Mouse (Mus musculus): ENCODE measurements around the gene Pola1. TPM values are rescaled to one million over a fixed set of nuclear protein-coding genes. Genes with fewer than 3 reads are reported as not detected.
A peak's percentile ranks its signal among the peaks of the same experiment; 100 is the strongest.

Gene Pola1
- 9.0 and 11.0 TPM in 2 replicates for polyA plus RNA-seq (2015; fragmentation: Nextera tagmentation; extraction: Ambion mirVana)

DNA sequence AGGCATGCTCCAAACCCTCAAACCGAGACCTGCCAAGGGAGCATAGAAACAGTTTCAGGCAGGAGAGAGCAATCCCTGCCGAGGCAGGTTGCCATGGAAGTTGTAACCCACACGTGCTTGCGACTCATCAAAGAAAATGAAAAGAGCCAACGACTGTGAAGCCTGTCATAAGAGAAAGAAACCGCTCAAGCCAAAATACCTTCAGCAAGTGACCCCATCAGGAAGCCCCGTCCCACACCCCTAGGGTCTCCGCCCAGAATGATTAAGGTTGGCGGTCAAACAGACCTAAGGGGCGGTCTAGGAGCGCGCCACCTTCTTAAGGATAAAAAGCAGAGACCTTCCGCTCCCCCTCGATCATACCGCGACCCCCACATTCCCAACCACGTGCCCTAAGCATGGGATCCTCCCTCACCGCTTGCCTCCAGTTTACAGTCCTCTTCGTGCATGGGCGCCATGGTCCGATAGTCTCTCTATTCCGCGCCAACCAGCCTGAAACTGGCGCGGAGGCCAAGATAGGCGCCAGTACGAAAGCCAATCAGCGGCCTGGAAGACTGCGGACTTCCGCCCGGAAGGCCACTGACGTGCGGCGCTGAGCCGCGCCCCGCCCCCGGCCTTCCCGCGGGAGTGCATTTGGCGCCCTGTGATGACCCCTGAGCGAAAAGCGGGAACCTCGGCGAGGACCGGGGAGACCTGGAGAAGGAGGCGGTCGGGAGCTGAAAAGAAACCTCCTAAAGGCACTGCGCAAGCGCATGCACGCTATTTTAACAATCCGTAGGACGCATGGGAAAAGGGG, at the start of gene Pola1:
Pola1 (minus strand) TSS at position 499 of the 793 bp plus-strand sequence.
- Histone ChIP-seq H3K9ac (peak within 1 kb of the TSS; percentile 56), H3K4me2 (peak within 1 kb of the TSS; percentile 65), H3K27me3 (no peaks in the 10 kb centered on the region), H3K4me3 (peak within 1 kb of the TSS; percentile 66), H3K27ac (peak within 1 kb of the TSS; percentile 67), H3K9me3 (replicated peaks) (no peaks in the 10 kb centered on the region), H3K4me1 (replicated peaks) (no peaks in the 10 kb centered on the region), H3K36me3 (no peaks in the 10 kb centered on the region)
- 16% methylated on average over 53 of the region's 53 CpGs for WGBS
- ATAC-seq (replicated peaks; ENCODE audit: insufficient number of reproducible peaks, insufficient read depth, low FRiP score, low read depth): peak; percentile 97

- no peaks in the 10 kb centered on the region for H3K36me3 ChIP-seq
- no peak overlapping the region for H3K4me3 ChIP-seq
- H3K27ac ChIP-seq: no peak overlapping the region
- peaks cover 3% of the 10 kb centered on the region; the same call in 1 of the 2 replicates for H3K4me1 ChIP-seq (replicated peaks)
- H3K27me3 ChIP-seq: no peaks in the 10 kb centered on the region
- ATAC-seq (replicated peaks; ENCODE audit: insufficient number of reproducible peaks, insufficient read depth, low FRiP score, low read depth): no peak
- H3K9ac ChIP-seq: no peak overlapping the region
- 72% methylated on average over 2 of the region's 2 CpGs for WGBS
- H3K4me2 ChIP-seq: peak overlapping the region; percentile 71; the same call in 1 of the 2 replicates
- no peaks in the 10 kb centered on the region for H3K9me3 ChIP-seq (replicated peaks)
These were observed 44.3 kb upstream of the Pola1 start for GRCm38 (mm10) chrX:93676228-93676627.

DNA sequence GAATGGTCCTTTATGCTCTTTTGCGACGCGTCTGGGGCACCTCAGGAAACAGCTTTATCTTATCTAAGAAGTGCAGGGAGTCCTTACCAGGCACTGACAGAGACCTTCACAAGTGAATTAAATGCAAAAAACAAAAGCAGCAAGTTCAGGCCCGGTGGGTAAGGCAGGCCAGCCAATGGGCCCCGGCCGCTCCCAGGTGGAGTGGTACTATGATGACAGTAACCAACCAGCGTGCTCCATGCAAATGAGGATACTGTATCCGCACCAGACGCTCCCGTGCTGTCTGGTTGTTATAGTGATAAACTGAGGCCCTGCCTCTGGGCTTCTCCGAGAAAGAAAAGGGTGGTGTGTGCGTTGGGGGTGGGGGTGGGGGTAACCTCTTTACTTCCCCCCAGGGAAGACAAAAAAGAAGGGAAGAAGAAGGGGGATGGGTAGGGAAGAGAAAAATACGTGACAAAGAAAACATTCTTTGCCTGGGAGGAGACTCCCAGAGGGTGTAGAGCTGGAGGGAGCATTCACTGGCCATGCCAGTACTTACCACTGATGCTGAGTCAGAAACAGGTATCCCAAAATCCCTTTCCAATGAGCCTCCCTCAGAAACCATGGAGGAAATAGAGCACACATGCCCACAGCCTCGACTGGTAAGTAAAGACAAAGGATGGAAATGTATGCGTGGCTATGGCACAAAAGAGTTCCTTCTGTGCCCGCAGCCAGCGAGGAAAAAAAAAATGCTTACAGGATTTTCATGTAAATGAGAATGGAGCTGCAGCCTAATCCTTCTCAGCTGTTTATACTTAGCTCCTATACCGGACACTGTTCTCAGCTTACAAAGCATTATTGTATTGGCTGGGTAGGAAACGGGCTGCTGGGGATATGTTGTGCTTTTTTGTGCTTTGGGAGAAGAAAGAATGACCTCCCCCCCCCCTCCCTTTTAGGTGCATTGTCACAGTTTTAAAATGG, 43.2 kb upstream of the Pola1 start:
- WGBS: 9% methylated on average over 19 of the region's 19 CpGs

DNA sequence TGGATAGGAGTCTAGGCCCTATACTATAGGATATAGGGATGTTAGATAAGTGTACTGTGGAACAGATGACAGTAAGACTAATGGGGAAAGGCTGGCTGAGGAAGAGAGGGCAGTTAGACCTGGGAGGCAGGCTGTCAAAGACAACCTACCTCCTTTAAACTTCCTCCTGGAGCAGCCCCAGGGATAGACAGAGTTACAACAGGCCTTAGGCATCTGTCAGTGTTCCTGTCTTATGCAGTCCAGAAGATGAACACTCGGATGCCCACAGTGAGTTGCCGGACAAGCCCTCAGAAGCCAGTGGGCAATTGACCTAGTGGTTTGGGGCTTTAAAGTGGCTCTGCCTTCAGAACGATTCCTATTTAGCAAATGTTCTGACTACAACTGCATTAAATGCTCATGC, 42.5 kb upstream of the Pola1 start:
- peaks cover 3% of the 10 kb centered on the region; the same call in 1 of the 2 replicates for H3K4me1 ChIP-seq (replicated peaks)
- 19% methylated on average over 3 of the region's 3 CpGs for WGBS
- ATAC-seq (replicated peaks; ENCODE audit: insufficient number of reproducible peaks, insufficient read depth, low FRiP score, low read depth): no peak
- no peak overlapping the region for H3K27ac ChIP-seq
- H3K4me2 ChIP-seq: peak overlapping the region; percentile 71
- peak overlapping the region; percentile 43 for H3K4me3 ChIP-seq
- H3K9ac ChIP-seq: no peak overlapping the region
- no peaks in the 10 kb centered on the region for H3K27me3 ChIP-seq
- H3K9me3 ChIP-seq (replicated peaks): no peaks in the 10 kb centered on the region
- H3K36me3 ChIP-seq: no peaks in the 10 kb centered on the region

More for the DNA sequence above, 43.2 kb upstream of the Pola1 start:
- H3K9ac ChIP-seq: no peak overlapping the region
- H3K36me3 ChIP-seq: no peaks in the 10 kb centered on the region
- peak overlapping the region; percentile 71 for H3K4me2 ChIP-seq
- ATAC-seq (replicated peaks; ENCODE audit: insufficient number of reproducible peaks, insufficient read depth, low FRiP score, low read depth): peak; percentile 93
- H3K4me1 ChIP-seq (replicated peaks): peaks cover 3% of the 10 kb centered on the region; the same call in 1 of the 2 replicates
- peak overlapping the region; percentile 27; the same call in 1 of the 2 replicates for H3K27ac ChIP-seq
- H3K27me3 ChIP-seq: no peaks in the 10 kb centered on the region
- peak overlapping the region; percentile 43 for H3K4me3 ChIP-seq
- no peaks in the 10 kb centered on the region for H3K9me3 ChIP-seq (replicated peaks)

DNA sequence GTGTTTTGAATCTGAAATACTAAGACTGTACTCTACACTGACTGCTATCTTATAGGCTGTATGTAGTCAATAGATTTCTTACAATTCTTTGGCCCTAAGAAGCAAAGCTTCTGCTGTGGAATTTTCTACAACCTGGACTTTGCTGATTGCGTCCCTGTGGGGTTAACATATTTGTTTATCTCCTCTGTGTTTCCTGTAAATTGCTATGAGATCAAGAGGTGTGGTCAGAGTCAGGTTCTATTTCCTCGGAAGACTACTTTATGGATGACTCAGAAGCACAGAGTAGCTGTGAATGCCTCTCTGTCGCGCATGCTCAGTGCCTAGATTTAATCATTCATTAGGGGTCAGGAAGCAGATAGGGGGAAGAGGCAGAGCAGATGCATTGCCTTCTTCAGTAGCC, 32.8 kb upstream of the Pola1 start:
- no peaks in the 10 kb centered on the region for H3K36me3 ChIP-seq
- H3K9ac ChIP-seq: no peak overlapping the region
- no peaks in the 10 kb centered on the region for H3K9me3 ChIP-seq (replicated peaks)
- ATAC-seq (replicated peaks; ENCODE audit: insufficient number of reproducible peaks, insufficient read depth, low FRiP score, low read depth): no peak
- no peaks in the 10 kb centered on the region for H3K4me1 ChIP-seq (replicated peaks)
- 54% methylated on average over 4 of the region's 4 CpGs for WGBS
- H3K4me2 ChIP-seq: no peak overlapping the region
- H3K27me3 ChIP-seq: no peaks in the 10 kb centered on the region
- H3K4me3 ChIP-seq: no peak overlapping the region
- no peak overlapping the region for H3K27ac ChIP-seq

GRCm38 (mm10) chrX:93663919-93664586, 32.1 kb upstream of the Pola1 start:
- no peaks in the 10 kb centered on the region for H3K4me1 ChIP-seq (replicated peaks)
- WGBS: 78% methylated on average over 5 of the region's 5 CpGs
- H3K9ac ChIP-seq: no peak overlapping the region
- no peak overlapping the region for H3K4me2 ChIP-seq
- H3K4me3 ChIP-seq: no peak overlapping the region
- H3K36me3 ChIP-seq: no peaks in the 10 kb centered on the region
- no peak for ATAC-seq (replicated peaks; ENCODE audit: insufficient number of reproducible peaks, insufficient read depth, low FRiP score, low read depth)
- no peak overlapping the region for H3K27ac ChIP-seq
- H3K9me3 ChIP-seq (replicated peaks): no peaks in the 10 kb centered on the region
- H3K27me3 ChIP-seq: no peaks in the 10 kb centered on the region

GRCm38 (mm10) chrX:93655153-93655552, 23.2 kb upstream of the Pola1 start:
- no peak overlapping the region for H3K9ac ChIP-seq
- no peak overlapping the region for H3K4me3 ChIP-seq
- no peaks in the 10 kb centered on the region for H3K36me3 ChIP-seq
- H3K4me2 ChIP-seq: no peak overlapping the region
- no peak for ATAC-seq (replicated peaks; ENCODE audit: insufficient number of reproducible peaks, insufficient read depth, low FRiP score, low read depth)
- no peaks in the 10 kb centered on the region for H3K27me3 ChIP-seq
- no peaks in the 10 kb centered on the region for H3K9me3 ChIP-seq (replicated peaks)
- H3K4me1 ChIP-seq (replicated peaks): no peaks in the 10 kb centered on the region
- 67% methylated on average over 5 of the region's 5 CpGs for WGBS
- no peak overlapping the region for H3K27ac ChIP-seq

DNA sequence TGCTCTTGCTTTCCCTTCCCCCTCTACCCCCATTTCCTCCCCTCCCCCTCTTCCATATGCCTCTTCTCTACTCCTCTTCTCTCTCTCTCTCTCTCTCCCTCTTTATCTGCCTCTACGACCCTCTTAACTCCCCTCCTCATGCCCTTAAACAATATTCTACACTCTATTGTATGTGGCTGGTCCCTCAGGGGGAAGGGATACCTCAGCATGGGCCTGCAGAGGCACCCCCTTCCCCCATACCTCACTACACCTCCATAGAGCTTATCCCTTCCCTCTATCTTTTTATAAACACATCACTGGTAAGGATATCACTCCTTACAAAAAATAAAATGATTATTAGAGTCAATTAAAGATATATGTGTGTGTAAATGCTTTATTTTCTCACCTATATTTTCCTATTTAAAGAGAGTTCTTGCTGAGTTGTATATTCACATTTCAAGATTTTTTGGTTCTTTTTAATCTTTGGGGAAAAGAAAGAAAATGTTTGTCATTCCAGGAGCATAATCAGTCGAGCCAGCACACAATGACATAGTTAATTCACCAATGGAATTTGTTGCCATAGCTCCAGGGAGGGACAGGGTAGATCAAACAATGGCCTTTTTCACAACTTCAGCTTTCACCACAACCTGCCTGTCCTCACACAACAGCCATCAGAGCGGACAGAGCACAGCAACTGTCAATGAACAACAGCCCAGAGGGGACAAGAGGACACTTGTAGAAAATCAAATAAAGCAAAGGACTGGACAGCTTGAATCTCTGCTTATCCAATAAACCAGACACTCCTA, 22.5 kb upstream of the Pola1 start, which contains the start of gene Pcyt1b:
Pcyt1b (plus strand) TSS at position 646 of the 785 bp plus-strand sequence.
- Histone ChIP-seq H3K27ac (no peak within 1 kb of the TSS), H3K27me3 (no peaks in the 10 kb centered on the region), H3K9me3 (replicated peaks) (no peaks in the 10 kb centered on the region), H3K4me2 (no peak within 1 kb of the TSS), H3K36me3 (no peaks in the 10 kb centered on the region), H3K9ac (no peak within 1 kb of the TSS), H3K4me1 (replicated peaks) (no peaks in the 10 kb centered on the region), H3K4me3 (no peak within 1 kb of the TSS)
- ATAC-seq (replicated peaks; ENCODE audit: insufficient number of reproducible peaks, insufficient read depth, low FRiP score, low read depth): no peak
- WGBS: 11% methylated on average over 3 of the region's 3 CpGs

GRCm38 (mm10) chrX:93650738-93651137, 18.8 kb upstream of the Pola1 start:
- Histone ChIP-seq H3K9me3 (replicated peaks) (no peaks in the 10 kb centered on the region), H3K36me3 (no peaks in the 10 kb centered on the region), H3K27me3 (no peaks in the 10 kb centered on the region), H3K4me2 (no peak overlapping the region), H3K4me1 (replicated peaks) (no peaks in the 10 kb centered on the region), H3K9ac (no peak overlapping the region), H3K27ac (no peak overlapping the region), H3K4me3 (no peak overlapping the region)
- no peak for ATAC-seq (replicated peaks; ENCODE audit: insufficient number of reproducible peaks, insufficient read depth, low FRiP score, low read depth)
- 81% methylated on average over 2 of the region's 2 CpGs for WGBS

- Histone ChIP-seq H3K4me2 (no peak overlapping the region), H3K4me3 (no peak overlapping the region), H3K27ac (no peak overlapping the region), H3K4me1 (replicated peaks) (no peaks in the 10 kb centered on the region), H3K9ac (no peak overlapping the region), H3K27me3 (no peaks in the 10 kb centered on the region), H3K36me3 (no peaks in the 10 kb centered on the region), H3K9me3 (replicated peaks) (no peaks in the 10 kb centered on the region)
- no peak for ATAC-seq (replicated peaks; ENCODE audit: insufficient number of reproducible peaks, insufficient read depth, low FRiP score, low read depth)
These were observed 12.1 kb upstream of the Pola1 start for GRCm38 (mm10) chrX:93644022-93644421.

Data from heart, embryonic 15.5 days (tissue).